Mouse (Mus musculus) forebrain, embryonic 11.5 days (tissue): ENCODE measurements at regions not wholly inside any gene's neighbourhood (a gene's known extent, or its start where the extent isn't known, plus 50 kb on each side); places are given as distances from the start of the nearest gene placed in this dataset.

Source experiments
- ATAC-seq: fragments of 200-750 bp; cut with Nextera tagmentation; replicated peaks from 2 replicates; pipeline ENCODE4 v1.8.0; 2017; ENCODE audit warnings: moderate TSS enrichment; ENCODE audit not compliant: low FRiP score
- DNase-seq: peaks from one replicate; pipeline ENCODE4 v3.0.0-alpha.2; 2017; ENCODE audit warnings: low spot score
- H3K27ac ChIP-seq: fragments of 300-500 bp; sonication (generic); 2 replicates; pipeline ENCODE4 v1.5.1; 2014; ENCODE audit warnings: low read depth, low read length
- H3K27me3 ChIP-seq: fragments of 300-500 bp; sonication (generic); 2 replicates; pipeline ENCODE4 v1.6.1; 2014; ENCODE audit warnings: mild to moderate bottlenecking, low read length, mixed read lengths; ENCODE audit not compliant: control insufficient read depth, insufficient read depth
- H3K36me3 ChIP-seq: fragments of 300-500 bp; sonication (generic); 2 replicates; pipeline ENCODE4 v1.6.1; 2014; ENCODE audit warnings: mild to moderate bottlenecking, low read length, moderate library complexity, mixed read lengths; ENCODE audit not compliant: control insufficient read depth, insufficient read depth
- H3K4me1 ChIP-seq: fragments of 300-500 bp; sonication (generic); replicated peaks from 2 replicates; pipeline ENCODE4 v1.6.1; 2014; ENCODE audit warnings: low read length, mixed read lengths; ENCODE audit not compliant: control insufficient read depth, insufficient read depth
- H3K4me2 ChIP-seq: fragments of 300-500 bp; sonication (generic); 2 replicates; pipeline ENCODE4 v1.6.1; 2014; ENCODE audit warnings: low read depth, mild to moderate bottlenecking, low read length, moderate library complexity, mixed read lengths; ENCODE audit not compliant: severe bottlenecking
- H3K4me3 ChIP-seq: fragments of 300-500 bp; sonication (generic); 2 replicates; pipeline ENCODE4 v1.5.1; 2014; ENCODE audit warnings: low read depth, low read length
- H3K9ac ChIP-seq: fragments of 300-500 bp; sonication (generic); 2 replicates; pipeline ENCODE4 v1.6.1; 2014; ENCODE audit warnings: low read length
- H3K9me3 ChIP-seq: fragments of 300-500 bp; sonication (generic); 2 replicates; pipeline ENCODE4 v1.6.1; 2016; ENCODE audit warnings: low read length, mixed read lengths; ENCODE audit not compliant: control insufficient read depth
- WGBS: fragments of 180-500 bp; shearing (Covaris S2); extraction: QIAGEN DNeasy Blood & Tissue Kit; methylation state at CpG from one replicate; pipeline ENCODE4 v1.1.7; 2014; 5-methylcytosine and 5-hydroxymethylcytosine counted together

DNA sequence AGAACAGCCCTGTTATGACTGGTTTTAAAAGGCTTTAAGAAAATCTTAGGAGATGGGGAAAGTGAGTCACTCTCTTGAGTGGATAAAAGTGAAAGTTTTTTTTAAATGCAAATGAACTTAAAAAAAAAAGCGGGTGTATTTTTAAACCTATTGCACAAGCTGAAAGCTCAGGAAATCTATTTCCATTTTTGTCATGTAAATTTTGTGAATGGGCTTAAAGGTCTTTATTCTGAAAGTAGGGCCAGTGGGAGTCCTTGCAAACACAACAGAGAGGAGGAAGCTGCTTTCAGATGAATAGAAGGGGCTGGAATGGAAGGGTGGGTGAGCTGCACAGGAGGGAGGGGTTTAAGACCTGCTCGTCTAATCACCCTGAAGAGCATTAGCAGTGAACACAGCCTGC is 62.9 kb downstream of the Fam84a start:
- WGBS, result 5% methylated on average over 2 of the region's 2 CpGs
- ATAC-seq (peak; percentile 97), DNase-seq (peak; percentile 69)
- no peak overlapping the region for H3K4me3 ChIP-seq
- H3K9ac ChIP-seq, result no peak overlapping the region
- no peaks in the 10 kb centered on the region for H3K36me3 ChIP-seq
- no peaks in the 10 kb centered on the region; the same call in 1 of the 2 replicates for H3K4me1 ChIP-seq
- no peaks in the 10 kb centered on the region for H3K27me3 ChIP-seq
- H3K9me3 ChIP-seq, result no peaks in the 10 kb centered on the region
- H3K27ac ChIP-seq, result no peak overlapping the region
- H3K4me2 ChIP-seq, result no peak overlapping the region

GRCm38 (mm10) chr12:14082771-14083170 is 69.1 kb downstream of the Fam84a start:
- Histone ChIP-seq H3K27ac (no peak overlapping the region), H3K4me3 (no peak overlapping the region), H3K9ac (no peak overlapping the region), H3K4me1 (no peaks in the 10 kb centered on the region; the same call in 1 of the 2 replicates), H3K9me3 (no peaks in the 10 kb centered on the region), H3K27me3 (no peaks in the 10 kb centered on the region), H3K36me3 (no peaks in the 10 kb centered on the region), H3K4me2 (no peak overlapping the region)
- 94% methylated on average over 3 of the region's 3 CpGs for WGBS
- ATAC-seq (no peak), DNase-seq (no peak)

DNA sequence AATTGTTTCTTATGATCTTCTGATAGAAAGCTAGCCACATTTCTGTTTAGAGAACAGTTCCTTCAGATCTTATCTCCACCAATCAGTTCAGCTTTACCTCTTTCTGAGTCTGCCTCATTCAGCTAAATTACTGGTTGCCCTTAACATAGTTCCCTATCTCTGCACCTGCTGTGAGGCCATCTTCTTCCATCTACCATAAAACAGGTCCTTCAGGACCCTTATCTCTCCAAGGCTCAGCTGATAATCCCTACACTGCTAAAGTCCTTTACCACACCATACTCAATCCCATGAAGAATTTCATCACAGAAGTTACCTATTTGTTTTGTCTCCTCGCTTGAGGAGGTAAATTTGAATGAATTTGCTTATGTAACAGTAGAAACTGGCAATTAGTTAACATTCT is 72.0 kb downstream of the Fam84a start:
- DNase-seq, result no peak
- Histone ChIP-seq H3K4me1 (no peaks in the 10 kb centered on the region), H3K27ac (no peak overlapping the region), H3K36me3 (no peaks in the 10 kb centered on the region), H3K9ac (no peak overlapping the region), H3K4me3 (no peak overlapping the region), H3K4me2 (no peak overlapping the region), H3K9me3 (no peaks in the 10 kb centered on the region), H3K27me3 (no peaks in the 10 kb centered on the region)
- no peak for ATAC-seq
- 81% methylated on average over 1 of the region's 1 CpGs for WGBS

GRCm38 (mm10) chr12:14069049-14069448 is 82.8 kb downstream of the Fam84a start:
- Histone ChIP-seq H3K27me3 (no peaks in the 10 kb centered on the region), H3K9me3 (no peaks in the 10 kb centered on the region), H3K27ac (no peak overlapping the region), H3K9ac (no peak overlapping the region), H3K36me3 (no peaks in the 10 kb centered on the region), H3K4me2 (no peak overlapping the region), H3K4me1 (no peaks in the 10 kb centered on the region), H3K4me3 (no peak overlapping the region)
- 79% methylated on average over 4 of the region's 4 CpGs for WGBS
- ATAC-seq (no peak), DNase-seq (no peak)

- no peak overlapping the region for H3K4me2 ChIP-seq
- H3K9me3 ChIP-seq, result no peaks in the 10 kb centered on the region
- H3K27me3 ChIP-seq, result no peaks in the 10 kb centered on the region
- 74% methylated on average over 3 of the region's 3 CpGs for WGBS
- H3K27ac ChIP-seq, result no peak overlapping the region
- no peaks in the 10 kb centered on the region for H3K4me1 ChIP-seq
- H3K4me3 ChIP-seq, result no peak overlapping the region
- DNase-seq (no peak), ATAC-seq (no peak)
- no peaks in the 10 kb centered on the region for H3K36me3 ChIP-seq
- H3K9ac ChIP-seq, result no peak overlapping the region
Measured at GRCm38 (mm10) chr12:14065401-14065800, 86.5 kb downstream of the Fam84a start.

GRCm38 (mm10) chr12:14063276-14063675 is 88.6 kb downstream of the Fam84a start:
- Histone ChIP-seq H3K9ac (no peak overlapping the region), H3K4me3 (no peak overlapping the region), H3K9me3 (no peaks in the 10 kb centered on the region), H3K36me3 (no peaks in the 10 kb centered on the region), H3K4me1 (no peaks in the 10 kb centered on the region), H3K27ac (no peak overlapping the region), H3K4me2 (no peak overlapping the region), H3K27me3 (no peaks in the 10 kb centered on the region)
- ATAC-seq, result no peak
- WGBS, result 92% methylated on average over 4 of the region's 4 CpGs
- DNase-seq, result no peak

DNA sequence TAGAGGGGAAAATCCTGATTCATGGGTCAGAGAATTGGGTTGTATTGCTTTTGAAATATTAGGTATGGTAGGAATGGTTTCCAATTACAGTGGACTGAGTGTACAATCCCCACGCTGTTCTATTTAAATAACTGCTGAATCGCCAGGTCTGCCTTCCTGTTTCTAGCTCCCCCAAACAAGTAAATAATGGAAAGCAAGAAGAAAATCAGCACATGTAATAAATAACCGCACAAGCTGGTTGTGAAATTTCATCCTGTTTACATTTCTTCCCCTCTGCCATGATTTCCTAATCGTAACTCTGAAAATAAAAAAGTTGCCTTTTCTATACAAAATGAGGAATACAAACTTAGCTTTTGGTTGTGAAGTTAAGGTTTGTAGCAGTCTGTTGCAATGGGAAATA is 95.7 kb downstream of the Fam84a start:
- no peaks in the 10 kb centered on the region for H3K4me1 ChIP-seq
- no peaks in the 10 kb centered on the region for H3K9me3 ChIP-seq
- no peak overlapping the region for H3K9ac ChIP-seq
- H3K27me3 ChIP-seq, result no peaks in the 10 kb centered on the region
- DNase-seq (no peak), ATAC-seq (no peak)
- no peaks in the 10 kb centered on the region for H3K36me3 ChIP-seq
- H3K4me3 ChIP-seq, result no peak overlapping the region
- H3K4me2 ChIP-seq, result no peak overlapping the region
- H3K27ac ChIP-seq, result no peak overlapping the region
- WGBS, result 83% methylated on average over 4 of the region's 4 CpGs

DNA sequence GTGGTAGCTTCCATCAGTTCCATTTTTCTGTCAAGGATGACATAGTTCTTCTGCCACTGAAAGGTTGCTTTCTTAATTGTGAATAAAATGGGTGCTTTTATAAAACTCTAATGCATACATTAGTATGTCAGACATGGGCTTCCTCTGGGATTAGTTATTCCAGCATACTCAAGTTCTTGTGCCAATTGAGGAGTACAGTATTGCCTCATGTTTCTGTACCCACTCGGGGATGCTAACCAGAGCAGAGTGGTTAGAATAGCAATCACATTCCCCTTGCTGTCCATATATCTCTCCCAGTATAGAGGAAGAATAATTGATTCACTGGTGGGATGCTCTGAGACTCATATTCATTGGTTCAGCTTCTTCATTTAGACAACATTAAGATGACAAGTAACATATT is 119.5 kb downstream of the Fam84a start:
- Histone ChIP-seq H3K27ac (no peak overlapping the region), H3K9ac (no peak overlapping the region), H3K9me3 (no peaks in the 10 kb centered on the region), H3K4me1 (no peaks in the 10 kb centered on the region), H3K4me3 (no peak overlapping the region), H3K4me2 (no peak overlapping the region), H3K27me3 (no peaks in the 10 kb centered on the region), H3K36me3 (no peaks in the 10 kb centered on the region)
- WGBS, result 93% methylated on average over 1 of the region's 1 CpGs
- no peak for DNase-seq
- no peak for ATAC-seq

GRCm38 (mm10) chr12:14015271-14015670 is 136.6 kb downstream of the Fam84a start:
- DNase-seq, result no peak
- ATAC-seq, result no peak
- Histone ChIP-seq H3K9me3 (no peaks in the 10 kb centered on the region), H3K4me1 (no peaks in the 10 kb centered on the region), H3K9ac (no peak overlapping the region), H3K36me3 (no peaks in the 10 kb centered on the region), H3K27me3 (no peaks in the 10 kb centered on the region), H3K4me3 (no peak overlapping the region), H3K4me2 (no peak overlapping the region), H3K27ac (no peak overlapping the region)
